Mouse (Mus musculus) testis, adult 2 months (tissue): ENCODE measurements around the gene 0610009B22Rik.

Source experiments
- CTCF ChIP-seq: fragments of 200-500 bp; IDR thresholded peaks from 2 replicates; pipeline ENCODE4 v1.5.1; 2012; ENCODE audit warnings: low read depth, mild to moderate bottlenecking, inconsistent platforms, low read length, moderate library complexity; ENCODE audit not compliant: control insufficient read depth, insufficient read depth, insufficient replicate concordance
- POLR2A ChIP-seq: fragments of 200-500 bp; IDR thresholded peaks from 2 replicates; pipeline ENCODE4 v1.6.1; 2012; ENCODE audit warnings: low read depth, mild to moderate bottlenecking, inconsistent platforms, low read length, moderate library complexity; ENCODE audit not compliant: control insufficient read depth

DNA sequence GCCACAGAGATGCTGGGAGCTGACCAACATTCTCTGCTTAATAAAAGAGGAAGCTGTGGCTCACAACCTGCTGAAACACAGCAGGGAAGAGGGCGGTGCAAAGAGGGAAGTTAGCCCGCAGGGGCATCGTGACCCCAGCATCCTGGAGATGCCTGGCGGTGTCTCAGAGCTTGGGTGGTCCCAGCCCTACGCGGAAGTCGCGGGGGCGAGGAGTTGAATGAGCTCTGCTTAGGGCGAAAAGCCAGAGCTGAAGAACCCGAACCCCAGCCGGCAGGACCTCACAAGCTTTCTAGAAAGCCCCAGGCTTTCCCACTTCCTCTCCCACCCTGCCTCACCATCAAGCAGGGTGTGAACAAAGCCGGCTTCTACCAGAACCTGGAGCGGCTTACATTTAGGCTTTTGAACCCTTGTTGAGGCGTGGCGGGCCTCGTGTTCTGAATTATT lies 50.7 kb downstream of the 0610009B22Rik start:
- TF ChIP-seq CTCF (no peak), POLR2A (0 out of 2 replicates have a peak, but pooled peaks have one; percentile 22)
